Mouse (Mus musculus) embryonic facial prominence, embryonic 14.5 days (tissue): ENCODE data around the gene Tnfrsf1b. TPM values are rescaled to one million over a fixed set of nuclear protein-coding genes. Genes with fewer than 3 reads are reported as not detected.
A peak's percentile ranks its signal among the peaks of the same experiment; 100 is the strongest.

Experiments used
- ATAC-seq: fragments of 200-750 bp; cut with Nextera tagmentation; 2 replicates; pipeline ENCODE4 v1.8.0; 2017; ENCODE audit warnings: low read depth, moderate number of reproducible peaks, moderate TSS enrichment
- DNase-seq: peaks from one replicate; pipeline ENCODE4 v3.0.0-alpha.2; 2015; ENCODE audit warnings: low spot score
- H3K27ac ChIP-seq: fragments of 300-500 bp; sonication (generic); replicated peaks from 2 replicates; pipeline ENCODE4 v1.5.1; 2014; ENCODE audit warnings: low read depth, mild to moderate bottlenecking, low read length, moderate library complexity
- H3K27me3 ChIP-seq: fragments of 300-500 bp; sonication (generic); replicated peaks from 2 replicates; pipeline ENCODE4 v1.6.1; 2014; ENCODE audit warnings: low read length; ENCODE audit not compliant: control insufficient read depth, insufficient read depth
- H3K36me3 ChIP-seq: fragments of 300-500 bp; sonication (generic); 2 replicates; pipeline ENCODE4 v1.6.1; 2014; ENCODE audit warnings: low read length, mixed read lengths; ENCODE audit not compliant: control insufficient read depth, insufficient read depth
- H3K4me1 ChIP-seq: fragments of 300-500 bp; sonication (generic); 2 replicates; pipeline ENCODE4 v1.6.1; 2014; ENCODE audit warnings: antibody characterized with exemption, low read length; ENCODE audit not compliant: control insufficient read depth, insufficient read depth
- H3K4me2 ChIP-seq: fragments of 300-500 bp; sonication (generic); 2 replicates; pipeline ENCODE4 v1.6.1; 2014; ENCODE audit warnings: low read depth, mild to moderate bottlenecking, low read length, moderate library complexity, mixed read lengths
- H3K4me3 ChIP-seq: fragments of 300-500 bp; sonication (generic); 2 replicates; pipeline ENCODE4 v1.5.1; 2014; ENCODE audit warnings: low read depth, mild to moderate bottlenecking, low read length
- H3K9ac ChIP-seq: fragments of 300-500 bp; sonication (generic); 2 replicates; pipeline ENCODE4 v1.6.1; 2014; ENCODE audit warnings: low read depth, mild to moderate bottlenecking, low read length, moderate library complexity, mixed read lengths
- H3K9me3 ChIP-seq: fragments of 300-500 bp; sonication (generic); 2 replicates; pipeline ENCODE4 v1.6.1; 2016; ENCODE audit warnings: low read length; ENCODE audit not compliant: control insufficient read depth
- WGBS: fragments of 180-500 bp; shearing (Covaris S2); extraction: QIAGEN DNeasy Blood & Tissue Kit; methylation state at CpG from one replicate; pipeline ENCODE4 v1.1.7; 2014; 5-methylcytosine and 5-hydroxymethylcytosine counted together
- polyA plus RNA-seq: library from polyadenylated mRNA; unstranded; fragments of >200 nt; fragmentation: Nextera tagmentation; extraction: Ambion mirVana; gene quantifications from 2 replicates; pipeline ENCODE4 v1.2.1, GENCODE M21; 2014

The Tnfrsf1b gene
- polyA plus RNA-seq, 1 experiment from 2014 or later = 4.5 TPM

GRCm38 (mm10) chr4:145220001-145220400, 26.7 kb downstream of the Tnfrsf1b start:
- Histone ChIP-seq H3K27me3 (no peaks in the 10 kb centered on the region), H3K4me1 (no peaks in the 10 kb centered on the region), H3K9ac (no peak overlapping the region), H3K36me3 (no peaks in the 10 kb centered on the region), H3K4me3 (no peak overlapping the region), H3K4me2 (no peak overlapping the region), H3K27ac (no peak overlapping the region), H3K9me3 (no peaks in the 10 kb centered on the region)
- WGBS = 63% methylated on average over 1 of the region's 1 CpGs
- ATAC-seq = no peak
- DNase-seq = no peak

- ATAC-seq (no peak), DNase-seq (no peak)
- Histone ChIP-seq H3K27ac (no peak overlapping the region), H3K4me2 (no peak overlapping the region), H3K36me3 (no peaks in the 10 kb centered on the region), H3K9ac (no peak overlapping the region), H3K4me3 (no peak overlapping the region), H3K27me3 (no peaks in the 10 kb centered on the region), H3K4me1 (no peaks in the 10 kb centered on the region), H3K9me3 (no peaks in the 10 kb centered on the region)
- 53% methylated on average over 15 of the region's 15 CpGs for WGBS
Measured at GRCm38 (mm10) chr4:145219240-145219985, 27.3 kb downstream of the Tnfrsf1b start.

GRCm38 (mm10) chr4:145217837-145218236, 28.8 kb downstream of the Tnfrsf1b start:
- Histone ChIP-seq H3K4me1 (no peaks in the 10 kb centered on the region), H3K27me3 (no peaks in the 10 kb centered on the region), H3K27ac (no peak overlapping the region), H3K36me3 (no peaks in the 10 kb centered on the region), H3K4me3 (no peak overlapping the region), H3K4me2 (no peak overlapping the region), H3K9ac (no peak overlapping the region), H3K9me3 (no peaks in the 10 kb centered on the region)
- no peak for ATAC-seq
- DNase-seq = no peak
- 56% methylated on average over 5 of the region's 5 CpGs for WGBS

DNA sequence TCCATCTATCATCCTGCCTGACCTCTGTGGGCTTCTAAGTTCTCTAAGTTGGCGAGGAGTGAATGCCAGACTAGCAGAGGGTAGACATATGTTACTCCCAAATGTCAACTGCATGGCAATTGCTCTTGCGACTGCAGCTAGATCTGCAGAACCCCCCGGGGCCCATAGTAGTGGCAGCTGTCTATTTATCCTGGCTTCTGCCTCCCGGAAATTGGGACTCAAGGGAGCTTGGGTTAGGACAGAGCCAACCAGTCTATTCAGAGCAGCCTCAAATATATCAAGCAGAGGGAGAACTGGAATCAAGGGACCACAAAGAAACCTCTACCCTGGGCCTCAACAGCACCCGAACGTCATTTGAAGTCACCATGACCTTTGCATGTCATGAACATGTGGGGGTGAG, 29.6 kb downstream of the Tnfrsf1b start:
- Histone ChIP-seq H3K9me3 (no peaks in the 10 kb centered on the region), H3K36me3 (no peaks in the 10 kb centered on the region), H3K27me3 (no peaks in the 10 kb centered on the region), H3K4me2 (no peak overlapping the region), H3K4me1 (no peaks in the 10 kb centered on the region), H3K4me3 (no peak overlapping the region), H3K27ac (no peak overlapping the region), H3K9ac (no peak overlapping the region)
- DNase-seq (no peak), ATAC-seq (no peak)
- 64% methylated on average over 6 of the region's 6 CpGs for WGBS

DNA sequence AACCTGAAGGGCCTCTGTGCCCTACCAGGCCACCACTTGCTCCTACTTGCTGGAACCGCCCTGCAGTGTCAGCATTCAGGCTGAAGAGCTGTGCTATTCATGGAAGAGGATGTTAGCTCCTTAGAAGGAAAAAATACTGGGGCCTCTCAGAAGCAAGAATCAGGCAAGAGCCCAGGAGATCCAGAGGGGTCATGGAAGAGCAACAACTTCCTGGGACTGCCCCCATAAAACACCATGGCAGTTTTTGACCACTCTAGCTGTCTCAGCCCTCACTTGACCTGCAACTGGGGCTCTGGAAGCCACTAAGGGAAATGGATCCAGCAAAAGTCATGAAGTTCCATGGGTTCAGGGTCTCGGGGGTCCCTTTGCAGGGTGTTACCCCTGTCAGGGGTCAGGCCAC, 31.3 kb downstream of the Tnfrsf1b start:
- Histone ChIP-seq H3K9ac (no peak overlapping the region), H3K4me2 (no peak overlapping the region), H3K9me3 (no peaks in the 10 kb centered on the region), H3K36me3 (no peaks in the 10 kb centered on the region), H3K27ac (no peak overlapping the region), H3K27me3 (no peaks in the 10 kb centered on the region), H3K4me1 (no peaks in the 10 kb centered on the region), H3K4me3 (no peak overlapping the region)
- ATAC-seq (no peak), DNase-seq (no peak)
- 71% methylated on average over 1 of the region's 2 CpGs for WGBS

GRCm38 (mm10) chr4:145214786-145215174, 31.9 kb downstream of the Tnfrsf1b start:
- H3K36me3 ChIP-seq = no peaks in the 10 kb centered on the region
- no peaks in the 10 kb centered on the region for H3K4me1 ChIP-seq
- ATAC-seq (peak; percentile 54; the same call in 1 of the 2 replicates), DNase-seq (no peak)
- WGBS = 49% methylated on average over 6 of the region's 6 CpGs
- H3K4me3 ChIP-seq = no peak overlapping the region
- no peak overlapping the region for H3K27ac ChIP-seq
- no peaks in the 10 kb centered on the region for H3K27me3 ChIP-seq
- H3K4me2 ChIP-seq = no peak overlapping the region
- H3K9ac ChIP-seq = no peak overlapping the region
- no peaks in the 10 kb centered on the region for H3K9me3 ChIP-seq

GRCm38 (mm10) chr4:145213999-145214785, 32.5 kb downstream of the Tnfrsf1b start:
- Histone ChIP-seq H3K4me1 (no peaks in the 10 kb centered on the region), H3K4me2 (no peak overlapping the region), H3K36me3 (no peaks in the 10 kb centered on the region), H3K9me3 (no peaks in the 10 kb centered on the region), H3K4me3 (no peak overlapping the region), H3K27me3 (no peaks in the 10 kb centered on the region), H3K9ac (no peak overlapping the region), H3K27ac (no peak overlapping the region)
- ATAC-seq (peak; percentile 88), DNase-seq (peak; percentile 89)
- 38% methylated on average over 8 of the region's 8 CpGs for WGBS

GRCm38 (mm10) chr4:145211076-145211475, 35.6 kb downstream of the Tnfrsf1b start:
- DNase-seq = no peak
- H3K27me3 ChIP-seq = no peaks in the 10 kb centered on the region
- no peak overlapping the region for H3K4me3 ChIP-seq
- H3K36me3 ChIP-seq = no peaks in the 10 kb centered on the region
- no peak overlapping the region for H3K4me2 ChIP-seq
- WGBS = 61% methylated on average over 2 of the region's 2 CpGs
- H3K4me1 ChIP-seq = no peaks in the 10 kb centered on the region
- H3K9me3 ChIP-seq = no peaks in the 10 kb centered on the region
- H3K27ac ChIP-seq = no peak overlapping the region
- ATAC-seq = no peak
- H3K9ac ChIP-seq = no peak overlapping the region
